11 mouse cellular contexts compared by ENCODE assay signal in the genomic region with DNA sequence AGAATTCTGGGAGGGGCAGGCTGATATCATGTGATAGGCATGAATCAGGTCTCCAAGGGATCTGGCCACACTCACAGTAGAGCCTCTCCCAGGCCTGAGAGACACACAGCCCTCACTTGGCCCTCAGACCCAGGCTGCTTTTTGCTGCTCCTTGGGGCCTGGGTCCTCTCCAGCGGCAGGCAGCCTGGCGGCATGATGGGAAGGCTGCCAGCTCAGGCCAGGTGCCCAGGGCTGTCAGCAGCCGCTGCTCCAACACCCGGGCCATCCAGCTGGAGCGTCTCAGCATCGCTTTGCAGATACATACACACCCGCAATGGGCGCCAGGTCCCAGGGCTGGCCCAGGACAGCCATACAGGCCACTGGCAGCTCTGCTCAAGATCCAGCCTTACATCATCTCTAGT. TPM values are rescaled to one million over a fixed set of nuclear protein-coding genes. Genes with fewer than 3 reads are reported as not detected.
DNase-seq lines count a peak whose midpoint lies in the region; ATAC-seq and TF ChIP-seq lines count a peak whose summit lies in the region.
"Had no signal": no experiment of that assay in that cellular context is flagged by ENCODE, and none has a peak within 500 bp of the region (broad histone marks: within the 10 kb centered on the region; RNA-seq: fewer than 3 reads in every experiment).

No protein-coding gene starts in this region.

- no peaks in the 10 kb centered on the region for H3K36me3 ChIP-seq in intestine, embryonic 16.5 days (ENCODE audit: control insufficient read depth, insufficient read depth, low read length)
- no peaks in the 10 kb centered on the region for H3K36me3 ChIP-seq in intestine, embryonic 15.5 days
- no peaks in the 10 kb centered on the region for H3K36me3 ChIP-seq in lung, postnatal 0 days (ENCODE audit: insufficient read depth, low read length)
- H3K36me3 ChIP-seq: embryonic facial prominence, embryonic 15.5 days had no signal

- no peak for ATAC-seq in intestine, embryonic 16.5 days
- no peak for ATAC-seq in intestine, embryonic 15.5 days
- ATAC-seq in lung, postnatal 0 days, result peak; percentile 87
- ATAC-seq in monocyte, adult 5-6 weeks (replicated peaks; ENCODE audit: insufficient number of reproducible peaks, low FRiP score, low TSS enrichment, poor library complexity, severe bottlenecking), result no peak
- ATAC-seq in erythroblast, adult 5-6 weeks (replicated peaks; ENCODE audit: low FRiP score, poor library complexity, severe bottlenecking), result no peak
- ATAC-seq: Patski had no signal

- WGBS in intestine, embryonic 16.5 days, result 48% methylated on average over 8 of the region's 8 CpGs
- 63% methylated on average over 8 of the region's 8 CpGs for WGBS in intestine, embryonic 15.5 days
- 53% methylated on average over 7 of the region's 8 CpGs for WGBS in lung, postnatal 0 days

- no peak overlapping the region for H3K4me2 ChIP-seq in intestine, embryonic 16.5 days (ENCODE audit: low read depth, low read length)
- H3K4me2 ChIP-seq in intestine, embryonic 15.5 days (replicated peaks), result no peak overlapping the region
- no peak overlapping the region for H3K4me2 ChIP-seq in lung, postnatal 0 days (replicated peaks; ENCODE audit: low read depth, low read length)
- H3K4me2 ChIP-seq: embryonic facial prominence, embryonic 15.5 days had no signal

- no peak for TF ChIP-seq POLR2A in brain, embryonic 14.5 days (IDR thresholded peaks at IDR 0.05; ENCODE audit: borderline replicate concordance, extremely low read depth, insufficient read depth, insufficient read length, poor library complexity, severe bottlenecking)

- 0 out of 2 replicates have a peak overlapping the region, but pooled peaks have one; percentile 19 for H3K9ac ChIP-seq in intestine, embryonic 16.5 days (ENCODE audit: low read depth, low read length)
- no peak overlapping the region for H3K9ac ChIP-seq in intestine, embryonic 15.5 days
- no peak overlapping the region for H3K9ac ChIP-seq in lung, postnatal 0 days (replicated peaks; ENCODE audit: low read depth)
- H3K9ac ChIP-seq: embryonic facial prominence, embryonic 15.5 days; liver, embryonic 14.5 days had no signal

- no peaks in the 10 kb centered on the region for H3K9me3 ChIP-seq in intestine, embryonic 16.5 days (ENCODE audit: control insufficient read depth, low read length)
- H3K9me3 ChIP-seq in intestine, embryonic 15.5 days, result no peaks in the 10 kb centered on the region
- H3K9me3 ChIP-seq in lung, postnatal 0 days (ENCODE audit: low read length), result no peaks in the 10 kb centered on the region
- H3K9me3 ChIP-seq: embryonic facial prominence, embryonic 15.5 days had no signal

- no peaks in the 10 kb centered on the region for H3K27me3 ChIP-seq in intestine, embryonic 16.5 days (replicated peaks; ENCODE audit: control insufficient read depth, insufficient read depth, low read length)
- H3K27me3 ChIP-seq in intestine, embryonic 15.5 days (replicated peaks), result no peaks in the 10 kb centered on the region
- H3K27me3 ChIP-seq in lung, postnatal 0 days (replicated peaks; ENCODE audit: insufficient read depth, low read length), result no peaks in the 10 kb centered on the region
- H3K27me3 ChIP-seq: embryonic facial prominence, embryonic 15.5 days had no signal

- TF ChIP-seq CTCF in brain, embryonic 14.5 days (IDR thresholded peaks at IDR 0.05; ENCODE audit: borderline replicate concordance, extremely low read depth, insufficient read depth, insufficient read length), result no peak
- no peak for TF ChIP-seq CTCF in lung, postnatal 0 days (IDR thresholded peaks at IDR 0.05)

- no peak overlapping the region for H3K27ac ChIP-seq in intestine, embryonic 16.5 days (ENCODE audit: low read length)
- no peak overlapping the region for H3K27ac ChIP-seq in intestine, embryonic 15.5 days
- H3K27ac ChIP-seq in lung, postnatal 0 days (ENCODE audit: low read length), result peak overlapping the region; percentile 45
- H3K27ac ChIP-seq: embryonic facial prominence, embryonic 15.5 days; liver, embryonic 14.5 days had no signal

- TF ChIP-seq EP300 in lung, postnatal 0 days (IDR thresholded peaks at IDR 0.05), result no peak

- peaks cover 10% of the 10 kb centered on the region for H3K4me1 ChIP-seq in intestine, embryonic 16.5 days (ENCODE audit: control insufficient read depth, insufficient read depth, low read length)
- H3K4me1 ChIP-seq in intestine, embryonic 15.5 days (replicated peaks), result peaks cover 13% of the 10 kb centered on the region
- peaks cover 4% of the 10 kb centered on the region; the same call in 1 of the 2 replicates for H3K4me1 ChIP-seq in lung, postnatal 0 days (ENCODE audit: insufficient read depth, low read depth, low read length)

- DNase-seq in brain, embryonic 14.5 days (ENCODE audit: low read depth), result peak; percentile 76
- DNase-seq in heart, adult 8-10 months (ENCODE audit: low spot score), result peak; percentile 62
- DNase-seq in lung, postnatal 0 days (ENCODE audit: low spot score), result peak; percentile 80
- DNase-seq in cerebellum, adult 18-20 months, result no peak

- H3K4me3 ChIP-seq in intestine, embryonic 16.5 days (ENCODE audit: low read length), result no peak overlapping the region
- no peak overlapping the region for H3K4me3 ChIP-seq in intestine, embryonic 15.5 days (replicated peaks)
- no peak overlapping the region for H3K4me3 ChIP-seq in lung, postnatal 0 days (ENCODE audit: low read depth, low read length)
- H3K4me3 ChIP-seq: embryonic facial prominence, embryonic 15.5 days had no signal

RNA-seq across cellular contexts. Expression of a gene that starts 22.1 kb away (rescaled TPM):
- 0.11 and 0.16 TPM in 2 replicates for polyA plus RNA-seq in intestine, embryonic 16.5 days (2015; fragmentation: Nextera tagmentation; extraction: Ambion mirVana)
- polyA plus RNA-seq in intestine, embryonic 15.5 days (2015; fragmentation: Nextera tagmentation; extraction: Ambion mirVana), result 0.21 and 0.26 TPM in 2 replicates
- 5.6 and 7.2 TPM in 2 replicates for polyA plus RNA-seq in brain, embryonic 14.5 days (2012; rRNA removed)
- total RNA-seq in heart, adult 8-10 months (2022), result under 1 TPM; 0.27 to 0.63 (median 0.48) TPM
- 0.26 and 0.43 TPM in 2 replicates for polyA plus RNA-seq in lung, postnatal 0 days (2015; fragmentation: Nextera tagmentation; extraction: Ambion mirVana)
- total RNA-seq in monocyte, adult 5-6 weeks (2017), result not detected in 3 replicates
- not detected in 2 replicates for total RNA-seq in erythroblast, adult 5-6 weeks (2015; ENCODE audit: low replicate concordance)
- total RNA-seq in erythroblast, adult 5-6 weeks (2017; ENCODE audit: low replicate concordance), result not detected in 2 replicates
- polyA plus RNA-seq: Patski had no signal

RNA-seq across cellular contexts. Expression of a gene that starts 41.1 kb away (rescaled TPM):
- 1.7 and 2.1 TPM in 2 replicates for polyA plus RNA-seq in intestine, embryonic 16.5 days (2015; fragmentation: Nextera tagmentation; extraction: Ambion mirVana)
- polyA plus RNA-seq in intestine, embryonic 15.5 days (2015; fragmentation: Nextera tagmentation; extraction: Ambion mirVana), result 2.0 and 2.2 TPM in 2 replicates
- polyA plus RNA-seq in brain, embryonic 14.5 days (2012; rRNA removed), result 12.1 and 14.3 TPM in 2 replicates
- 1 to 10 TPM; 4.4 to 6.6 (median 5.1) TPM for total RNA-seq in heart, adult 8-10 months (2022)
- polyA plus RNA-seq in lung, postnatal 0 days (2015; fragmentation: Nextera tagmentation; extraction: Ambion mirVana), result 50.6 and 52.3 TPM in 2 replicates
- not detected in 3 replicates for total RNA-seq in monocyte, adult 5-6 weeks (2017)
- total RNA-seq in erythroblast, adult 5-6 weeks (2015; ENCODE audit: low replicate concordance), result not detected in 2 replicates
- not detected in 2 replicates for total RNA-seq in erythroblast, adult 5-6 weeks (2017; ENCODE audit: low replicate concordance)

RNA-seq across cellular contexts. Expression of a gene that starts 44.8 kb away (rescaled TPM):
- 1.0 and 1.4 TPM in 2 replicates for polyA plus RNA-seq in intestine, embryonic 16.5 days (2015; fragmentation: Nextera tagmentation; extraction: Ambion mirVana)
- polyA plus RNA-seq in intestine, embryonic 15.5 days (2015; fragmentation: Nextera tagmentation; extraction: Ambion mirVana), result 3.9 and 5.4 TPM in 2 replicates
- polyA plus RNA-seq in brain, embryonic 14.5 days (2012; rRNA removed), result 0.88 and 2.7 TPM in 2 replicates
- 1 to 10 TPM; 1.5 to 3.4 (median 1.8) TPM for total RNA-seq in heart, adult 8-10 months (2022)
- 0.17 and 0.37 TPM in 2 replicates for polyA plus RNA-seq in lung, postnatal 0 days (2015; fragmentation: Nextera tagmentation; extraction: Ambion mirVana)
- not detected in 3 replicates for total RNA-seq in monocyte, adult 5-6 weeks (2017)
- total RNA-seq in erythroblast, adult 5-6 weeks (2015; ENCODE audit: low replicate concordance), result not detected in 2 replicates
- not detected in 2 replicates for total RNA-seq in erythroblast, adult 5-6 weeks (2017; ENCODE audit: low replicate concordance)
- polyA plus RNA-seq: liver, embryonic 14.5 days; Patski had no signal

RNA-seq across cellular contexts. Expression of a gene that starts 48.3 kb away (rescaled TPM):
- polyA plus RNA-seq in intestine, embryonic 16.5 days (2015; fragmentation: Nextera tagmentation; extraction: Ambion mirVana), result 0.12 and 0.22 TPM in 2 replicates
- polyA plus RNA-seq in intestine, embryonic 15.5 days (2015; fragmentation: Nextera tagmentation; extraction: Ambion mirVana), result 0.15 and 0.24 TPM in 2 replicates
- polyA plus RNA-seq in brain, embryonic 14.5 days (2012; rRNA removed), result 0.26 and 0.73 TPM in 2 replicates
- total RNA-seq in heart, adult 8-10 months (2022), result not detected
- polyA plus RNA-seq in lung, postnatal 0 days (2015; fragmentation: Nextera tagmentation; extraction: Ambion mirVana), result 0.36 and 0.76 TPM in 2 replicates
- total RNA-seq in monocyte, adult 5-6 weeks (2017), result not detected in 3 replicates
- total RNA-seq in erythroblast, adult 5-6 weeks (2015; ENCODE audit: low replicate concordance), result not detected in 2 replicates
- total RNA-seq in erythroblast, adult 5-6 weeks (2017; ENCODE audit: low replicate concordance), result not detected in 2 replicates
- polyA plus RNA-seq: liver, embryonic 14.5 days had no signal

Comparison
In these comparisons a context has a peak if more than half of its experiments do, and no peak if none do; other contexts are left out.
1. DNase-seq: peak in brain, embryonic 14.5 days (single experiment), heart, adult 8-10 months (single experiment) and lung, postnatal 0 days (single experiment); none in cerebellum, adult 18-20 months (0 of 2).